8 mouse cellular contexts compared by ENCODE assay signal in genomic region chr16:32430474-32431046, GRCm38 (mm10). TPM values are rescaled to one million over a fixed set of nuclear protein-coding genes. Genes with fewer than 3 reads are reported as not detected.
DNase-seq lines count a peak whose midpoint lies in the region; ATAC-seq lines count a peak whose summit lies in the region.

TSS of gene Pcyt1a (plus strand) at chr16:32430921.

- peak; percentile 92 for ATAC-seq in megakaryocyte, adult 5-6 weeks (ENCODE audit: poor library complexity, severe bottlenecking)

- DNase-seq in adrenal gland, adult (ENCODE audit: inconsistent age in 2 of 2, low spot score in 1 of 2) = peak; percentile 93 to 98
- peak; percentile 93 for DNase-seq in embryo, embryonic 10 days (ENCODE audit: low spot score)
- peak; percentile 85 for DNase-seq in gastrocnemius, postnatal 10 days
- peak; percentile 91 for DNase-seq in induced T-regulatory cell, adult 2 months (ENCODE audit: low read depth)
- peak; percentile 78 to 89 for DNase-seq in left cerebral cortex, adult 8-10 months (ENCODE audit: low spot score in 2 of 2)
- DNase-seq in right cerebral cortex, adult 18-20 months = peak; percentile 92
- peak; percentile 89 for DNase-seq in urinary bladder, adult 2 months (ENCODE audit: low spot score)

RNA-seq across cellular contexts. Expression of gene Pcyt1a, which starts in this region (rescaled TPM):
- total RNA-seq in gastrocnemius, postnatal 10 days (2021) = 10 to 100 TPM; 66.5 to 68.7 TPM
- total RNA-seq in left cerebral cortex, adult 8-10 months (2022) = 10 to 100 TPM; 40.0 to 46.7 (median 43.6) TPM
- total RNA-seq in megakaryocyte, adult 5-6 weeks (2015) = 32.5 and 38.2 TPM in 2 replicates
- 43.9 and 59.9 TPM in 2 replicates for total RNA-seq in megakaryocyte, adult 5-6 weeks (2017)
- polyA plus RNA-seq in urinary bladder, adult 2 months (2012; rRNA removed) = 29.3 and 34.0 TPM in 2 replicates

Comparison
In these comparisons a context has a peak if more than half of its experiments do, and no peak if none do; other contexts are left out.
1. Peak in every context shown above with its lines: DNase-seq and ATAC-seq.